Mouse (Mus musculus): ENCODE results near the gene Cplx3.
A peak's percentile ranks its signal among the peaks of the same experiment; 100 is the strongest.

Cplx3 gene

DNA sequence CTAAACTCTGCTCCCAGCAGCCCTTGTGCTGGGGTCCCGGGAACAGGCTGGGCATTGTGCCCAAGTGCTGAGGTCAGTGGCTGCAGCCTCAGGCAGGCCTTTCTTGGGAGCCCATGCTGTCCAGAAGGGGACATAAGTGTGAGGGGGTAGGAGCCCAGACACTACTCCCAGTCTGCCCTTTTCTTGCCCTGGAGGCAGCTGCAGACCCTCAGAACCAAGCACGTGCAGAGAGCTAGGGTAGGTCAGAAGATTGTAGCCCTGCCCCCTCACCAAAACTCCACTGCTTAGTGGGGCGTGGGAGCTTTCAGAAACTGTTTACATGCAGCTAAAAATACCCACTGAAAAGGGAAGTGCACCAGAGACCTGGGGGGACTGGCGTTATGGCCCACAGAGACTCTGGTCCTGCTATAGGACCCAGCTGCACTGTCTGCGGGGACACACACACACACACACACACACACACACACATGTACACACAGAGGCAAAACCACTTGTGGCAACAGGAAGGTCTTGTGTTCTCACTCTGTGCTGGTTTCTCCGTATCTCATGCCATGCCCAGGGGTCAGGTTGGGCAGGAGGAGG is 31.8 kb upstream of the Cplx3 start:
- DNase-seq: peak in 1 of 2 experiments; percentile 51

DNA sequence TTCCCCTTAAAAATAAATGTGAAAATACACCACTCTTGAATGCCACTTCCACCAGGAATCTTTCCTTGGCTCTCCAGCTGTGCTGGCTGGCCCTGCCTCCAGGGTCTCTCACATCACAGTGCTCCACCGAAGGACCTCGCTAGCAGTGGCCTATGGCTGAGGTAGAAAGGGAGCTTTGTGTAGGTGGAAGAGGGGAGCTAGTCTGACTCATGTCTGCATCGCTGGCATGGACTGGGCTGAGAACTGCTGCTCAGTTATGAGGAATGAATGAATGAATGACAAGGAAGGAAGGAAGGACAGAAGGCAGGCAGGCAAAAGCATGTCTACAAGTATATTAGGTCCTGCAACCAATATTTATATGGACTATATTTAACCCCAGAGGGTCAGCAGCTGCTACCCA is 31.2 kb upstream of the Cplx3 start:
- no peak for DNase-seq

DNA sequence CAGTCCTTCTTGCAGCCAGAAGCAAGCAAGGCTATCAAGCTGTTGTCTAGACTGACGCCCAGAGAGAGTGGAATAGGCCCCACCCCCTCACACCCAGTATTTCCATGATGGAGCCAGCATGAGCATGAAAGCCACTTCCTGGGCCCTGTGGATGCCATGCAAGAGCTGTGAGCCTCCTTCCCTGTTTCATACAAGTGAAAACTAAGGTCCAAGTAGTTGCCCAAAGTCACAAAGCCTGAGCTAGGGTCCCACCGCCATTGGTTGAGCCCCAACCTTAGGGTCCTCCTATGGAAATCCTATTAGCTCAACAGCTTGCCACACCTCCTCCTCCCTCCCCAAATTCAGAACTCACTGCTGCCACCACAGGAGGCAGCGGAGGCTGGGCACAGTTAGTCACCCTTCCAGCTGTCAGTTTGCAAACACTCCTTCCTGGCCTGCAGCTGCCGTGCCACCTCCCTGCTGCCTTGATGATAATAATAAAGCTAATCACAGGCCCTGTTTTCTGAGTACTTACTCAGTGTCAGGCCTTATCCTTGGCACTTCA is 27.5 kb upstream of the Cplx3 start:
- DNase-seq: no peak

DNA sequence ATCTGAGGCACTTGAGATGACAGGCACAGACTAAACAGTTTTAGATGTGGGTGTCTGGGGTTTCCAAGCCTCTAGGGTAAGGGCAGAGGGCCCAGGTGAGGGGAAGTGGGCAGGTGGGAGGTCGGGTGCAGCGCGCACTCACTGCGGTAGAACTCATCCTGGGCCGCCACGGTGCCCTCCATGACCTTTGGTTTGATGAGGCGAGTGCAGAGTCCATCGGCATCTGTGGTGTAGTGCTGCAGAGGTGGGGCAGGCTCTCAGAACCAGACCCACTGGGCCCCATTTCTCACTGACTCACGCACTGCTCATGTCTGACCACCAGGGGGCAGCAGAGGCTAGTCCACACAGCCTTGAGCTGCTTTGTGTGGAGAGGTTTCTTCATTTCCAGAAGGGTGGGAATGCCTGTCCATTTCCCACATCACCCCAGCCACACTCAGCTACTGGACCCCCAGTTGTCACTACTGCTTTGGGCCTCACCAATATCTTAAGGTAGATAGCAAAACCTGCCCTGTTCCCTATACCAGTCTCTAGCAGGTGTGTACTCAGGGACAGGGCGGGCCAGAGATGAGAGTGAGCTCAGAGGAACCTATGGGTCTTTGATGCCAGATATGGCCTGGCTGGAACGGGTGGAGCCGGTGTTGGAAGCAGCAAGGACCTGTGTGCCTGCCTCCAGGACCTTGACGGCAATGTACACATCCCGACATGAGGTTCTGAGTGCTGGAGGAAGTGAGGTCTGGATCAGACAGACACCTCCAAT is 23.2 kb upstream of the Cplx3 start:
- DNase-seq: peak; percentile 86 to 90

DNA sequence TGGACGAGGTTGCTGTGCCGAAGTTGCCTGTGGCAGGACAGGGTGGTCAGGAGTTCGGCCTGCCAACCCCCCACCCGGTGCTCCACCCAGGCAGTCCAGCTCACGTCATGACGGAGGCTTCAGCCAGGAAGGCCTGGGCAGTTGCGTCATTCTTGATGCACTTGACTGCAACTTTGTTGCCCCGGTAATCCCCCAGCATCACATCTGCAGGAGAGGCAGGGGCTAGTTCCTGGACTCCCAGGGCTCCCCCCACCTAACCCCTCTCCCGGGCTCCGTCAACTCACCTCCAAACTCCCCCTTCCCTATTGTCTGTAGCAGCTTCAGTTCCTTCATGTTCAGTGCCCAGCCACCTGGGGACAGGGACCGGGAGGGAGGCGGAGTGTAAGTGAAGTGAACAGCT is 22.6 kb upstream of the Cplx3 start:
- DNase-seq: no peak

DNA sequence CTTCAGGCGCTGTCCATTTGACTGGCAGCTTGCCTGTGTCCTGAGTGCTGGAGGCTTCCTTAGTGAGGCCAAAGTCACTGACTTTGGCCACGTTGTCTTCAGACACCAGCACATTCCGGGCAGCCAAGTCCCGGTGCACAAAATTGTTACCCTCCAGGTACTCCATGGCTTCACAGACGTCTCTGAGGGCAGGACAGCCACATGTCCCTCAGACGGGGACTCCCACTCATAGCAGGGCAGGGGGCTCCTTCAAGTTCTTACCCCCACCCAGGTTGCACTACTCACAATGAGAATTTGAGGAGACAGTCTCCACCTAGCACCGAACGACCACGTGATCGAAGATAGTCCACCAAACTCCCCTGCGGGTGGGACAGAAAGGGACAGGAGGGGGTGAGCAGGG is 21.8 kb upstream of the Cplx3 start:
- no peak for DNase-seq

DNA sequence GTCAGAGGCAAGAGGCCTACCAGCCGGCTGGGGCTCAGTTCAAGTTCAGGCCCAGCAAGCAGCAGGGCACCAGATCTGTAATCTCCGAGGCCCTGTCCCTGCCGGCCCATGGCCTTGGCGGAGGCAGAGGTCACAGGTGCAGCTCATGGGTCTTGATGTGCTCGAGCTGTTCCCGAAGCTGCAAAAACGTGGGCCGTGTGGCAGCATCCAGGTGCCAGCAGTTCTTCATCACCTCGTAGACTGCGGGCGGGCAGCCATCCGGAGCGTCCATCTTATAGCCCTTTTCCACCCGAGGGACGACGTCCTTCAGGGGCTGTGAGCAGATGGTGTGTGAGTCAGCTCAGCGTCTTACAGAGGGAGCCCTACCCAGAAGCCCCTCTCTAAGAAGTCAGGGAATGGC is 21.1 kb upstream of the Cplx3 start:
- DNase-seq: no peak

DNA sequence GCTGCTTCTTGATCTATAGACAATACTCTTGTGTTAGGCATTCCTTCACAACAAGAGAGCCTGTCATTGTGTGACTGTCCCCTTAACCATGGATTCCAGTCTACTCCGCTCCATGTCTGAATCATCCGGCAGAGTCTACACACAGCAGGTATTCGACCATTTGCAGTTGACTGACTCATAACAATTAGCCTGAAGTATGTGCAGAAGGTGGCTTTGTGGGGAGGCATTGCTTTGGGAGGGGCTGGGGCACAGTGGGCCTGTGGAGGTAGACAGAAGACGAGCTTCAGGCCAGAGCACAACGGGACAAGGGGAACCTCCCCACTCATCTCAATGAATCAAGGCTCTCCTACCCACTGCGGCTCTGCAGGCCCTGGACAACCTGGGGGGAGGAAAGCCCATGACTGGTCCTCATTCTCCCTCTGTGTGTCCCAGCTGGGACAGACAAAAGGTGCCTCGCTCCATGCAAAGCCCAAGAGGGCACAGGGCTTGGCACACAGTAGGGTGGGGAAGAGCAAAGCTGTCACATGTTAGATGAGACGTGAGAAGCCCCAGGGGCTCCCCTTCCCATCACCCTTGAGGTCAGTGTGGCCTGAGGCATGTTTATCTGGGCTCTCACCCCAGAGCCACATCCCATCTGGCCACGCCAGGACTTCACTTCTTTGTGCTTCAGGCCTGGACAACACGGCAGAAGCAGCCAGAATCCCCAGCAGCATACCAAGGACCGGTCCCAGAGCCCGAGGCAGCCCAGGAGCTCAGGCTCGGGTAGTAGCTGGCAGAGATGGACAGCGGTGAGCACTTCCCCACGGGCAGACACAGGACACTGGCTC is 19.8 kb upstream of the Cplx3 start:
- peak in 1 of 2 experiments; percentile 63 for DNase-seq

DNA sequence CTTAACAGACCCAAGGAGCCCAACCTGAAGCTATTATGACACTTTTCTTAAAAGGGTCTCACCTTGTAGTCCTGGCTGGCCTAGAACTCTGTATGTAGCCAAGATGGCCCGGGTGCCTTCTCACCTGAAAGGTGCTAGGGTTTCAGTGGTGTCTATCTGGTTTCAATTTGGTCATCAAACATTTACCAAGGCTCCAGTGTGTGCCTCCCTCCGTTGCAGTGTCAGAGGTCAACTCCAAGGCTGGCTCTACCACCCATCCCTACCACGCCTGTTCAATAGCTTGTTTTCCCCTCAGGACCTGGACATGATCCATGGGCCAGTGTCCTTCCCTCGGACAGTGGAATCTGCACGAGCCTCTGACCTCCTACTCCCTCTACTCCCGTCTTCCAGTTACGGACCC is 18.2 kb upstream of the Cplx3 start:
- no peak for DNase-seq

DNA sequence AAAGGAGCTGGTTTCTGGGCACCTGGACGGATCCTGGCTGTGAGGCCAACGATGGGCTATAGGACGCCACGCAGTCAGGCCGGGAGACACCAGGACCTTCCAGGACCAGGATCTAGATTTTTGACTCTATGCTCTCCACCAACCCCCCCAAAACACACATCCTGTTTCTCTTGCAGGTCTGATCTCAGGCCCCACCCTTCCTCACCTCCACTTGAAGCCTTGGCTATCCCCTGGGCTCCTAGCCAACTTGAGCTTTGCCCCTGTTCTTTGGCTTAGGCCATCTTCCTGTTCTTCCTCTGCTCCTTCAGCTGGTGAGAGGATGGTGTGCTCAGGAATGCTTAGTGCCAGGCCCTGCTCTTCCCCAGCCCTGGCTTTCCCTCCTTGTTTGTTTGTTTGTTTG is 14.6 kb upstream of the Cplx3 start, which contains the start of gene Lman1l:
Gene Lman1l, minus strand, starts transcription at position 101 of the 400 bp plus-strand sequence.
- DNase-seq: no peak

DNA sequence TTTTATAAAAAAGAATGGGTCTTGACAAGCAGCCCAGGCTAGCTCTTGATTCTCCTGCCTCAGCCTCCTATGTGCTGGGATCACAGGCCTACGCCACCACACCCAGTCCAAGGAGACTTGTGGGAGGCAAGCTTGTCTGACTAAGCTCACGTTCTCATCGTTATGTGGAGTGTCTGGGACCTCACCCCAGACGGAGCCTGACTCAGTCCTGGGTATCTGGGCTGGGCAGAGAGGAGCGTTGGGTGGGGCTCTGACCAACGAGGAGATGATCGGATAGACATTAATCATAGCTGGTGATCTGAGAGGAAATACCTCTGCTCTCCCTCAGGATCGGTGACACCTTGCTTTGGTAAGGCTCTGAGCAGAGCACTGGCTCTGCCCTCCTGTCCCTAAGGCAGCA is 12.8 kb upstream of the Cplx3 start:
- no peak for DNase-seq

DNA sequence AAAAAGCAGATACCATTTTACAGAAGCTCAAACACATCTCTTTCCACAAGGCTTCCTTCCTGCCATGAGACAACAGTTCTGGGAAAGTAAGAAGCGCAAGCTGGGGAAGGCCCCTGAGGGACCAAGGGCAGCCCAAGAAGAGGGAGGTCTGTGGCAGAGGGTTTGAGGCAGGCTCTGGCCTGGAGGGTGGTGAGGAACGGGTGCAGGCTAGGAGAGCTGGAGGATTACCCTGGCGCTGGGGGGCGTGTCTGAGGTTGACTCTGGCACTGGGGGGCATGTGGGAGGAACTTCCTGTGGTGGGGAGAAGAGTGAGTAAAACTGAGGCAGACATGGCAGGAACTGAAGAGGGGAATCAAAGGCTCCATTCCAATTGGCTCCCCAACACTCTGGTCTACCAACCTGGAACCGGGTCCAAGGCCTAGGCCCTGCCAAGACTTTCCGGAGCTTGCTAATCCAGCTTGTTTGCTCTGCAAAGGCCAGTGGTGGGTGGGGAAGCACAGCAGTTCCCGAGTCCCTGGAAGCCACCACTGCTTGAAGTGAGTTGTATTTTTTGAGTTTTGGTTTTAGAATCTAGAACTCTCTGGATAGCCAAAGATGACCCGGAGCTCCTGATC is 11.6 kb upstream of the Cplx3 start:
- no peak for DNase-seq

DNA sequence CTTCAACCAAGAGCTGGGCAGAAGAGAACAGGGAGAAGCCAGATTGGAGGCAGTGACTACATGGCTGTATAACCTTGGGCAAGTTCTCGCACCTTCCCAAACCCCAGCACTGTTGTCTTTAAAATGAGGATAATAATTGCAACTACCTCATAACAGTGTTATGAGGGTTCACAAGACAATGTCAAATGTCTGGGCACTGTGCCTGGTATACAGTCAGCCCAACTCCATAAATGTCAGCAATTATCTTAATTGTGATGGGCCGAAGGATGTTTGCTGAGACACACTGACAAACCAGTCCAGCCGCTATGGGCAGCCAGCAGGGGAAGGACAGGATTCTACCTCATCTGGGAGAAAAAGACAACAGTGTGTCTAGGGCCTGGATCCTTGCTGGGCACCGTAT is 8.7 kb upstream of the Cplx3 start:
- no peak for DNase-seq

DNA sequence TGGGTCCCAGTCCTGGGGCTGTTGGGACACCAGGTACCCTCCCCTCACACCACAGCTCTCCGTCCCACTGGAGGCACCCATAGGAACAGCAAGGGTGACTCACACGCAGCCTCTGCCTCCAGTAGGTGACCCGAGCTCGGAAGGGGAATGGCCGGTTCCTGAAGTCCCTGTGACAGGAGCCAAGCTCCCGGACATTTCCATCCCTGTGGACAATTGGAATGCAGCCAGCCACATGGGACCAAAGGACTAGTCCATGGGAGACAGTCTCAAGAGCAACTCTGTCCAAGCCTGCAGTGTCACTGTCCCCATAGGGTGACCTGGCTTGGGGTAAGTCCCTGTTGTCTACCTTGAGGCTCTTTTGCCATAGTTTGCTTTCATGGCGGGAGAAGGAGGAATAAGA is 7.9 kb upstream of the Cplx3 start:
- peak in 1 of 2 experiments; percentile 40 for DNase-seq

DNA sequence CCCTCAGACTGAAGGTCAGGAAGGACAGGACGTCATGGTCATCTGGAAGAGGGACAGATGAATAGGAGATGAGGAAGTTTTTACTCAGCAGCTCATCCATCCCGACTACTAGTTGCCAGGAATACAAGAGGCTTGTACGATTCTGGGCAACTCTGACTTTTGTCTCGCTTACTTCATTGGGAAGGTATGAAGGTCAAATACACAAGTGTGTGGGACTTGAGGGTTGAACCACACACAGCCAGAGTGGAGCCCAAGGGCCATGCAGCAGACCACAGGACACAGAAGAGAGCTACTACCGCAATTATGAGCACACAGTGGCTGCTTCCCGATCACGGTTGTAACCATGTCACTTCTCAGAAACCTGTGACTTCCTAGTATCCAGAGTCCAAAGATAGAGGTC is 6.5 kb upstream of the Cplx3 start:
- DNase-seq: no peak

DNA sequence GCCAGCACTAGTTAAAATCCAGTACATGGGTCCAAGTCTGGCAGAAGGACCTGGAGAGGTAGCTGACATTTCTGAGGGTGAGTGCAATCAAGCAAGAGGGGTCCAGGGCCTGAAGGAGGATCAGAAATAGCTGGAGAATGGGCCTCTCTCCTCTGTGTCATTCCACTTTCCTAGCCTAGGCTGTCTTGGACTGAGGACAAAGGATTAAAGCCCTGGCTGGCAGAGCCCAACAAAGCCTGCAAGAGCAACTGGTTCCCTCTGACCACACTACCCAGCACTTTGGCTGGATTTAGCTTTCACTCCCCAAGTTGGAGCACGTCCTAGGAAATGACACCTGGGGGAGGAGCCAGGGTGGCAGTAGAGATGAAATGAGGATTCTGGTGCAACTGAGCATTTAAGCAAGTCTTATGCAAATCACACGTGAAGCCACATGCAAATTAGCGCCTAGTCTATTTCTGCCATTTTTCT is 4.3 kb upstream of the Cplx3 start:
- peak; percentile 63 to 64 for DNase-seq

DNA sequence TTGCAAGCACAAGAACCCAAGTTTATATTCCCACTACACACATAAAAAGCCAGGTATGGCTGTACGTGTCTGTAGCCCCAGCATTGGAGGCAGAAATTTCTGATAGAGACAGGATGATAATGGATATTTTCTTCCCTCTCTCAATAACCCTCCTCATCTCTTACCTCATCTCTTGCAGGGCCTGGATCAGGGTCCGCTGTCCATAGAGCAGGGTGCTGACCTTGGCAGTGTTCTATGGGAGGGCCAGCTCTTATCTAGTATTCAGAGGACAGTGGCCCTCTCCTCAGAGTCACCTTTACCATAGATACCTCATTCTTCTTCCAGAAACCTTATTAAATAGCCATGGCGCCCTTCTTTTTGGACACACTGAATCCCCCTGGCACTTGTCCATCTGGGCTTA is 3.7 kb upstream of the Cplx3 start:
- DNase-seq: no peak

DNA sequence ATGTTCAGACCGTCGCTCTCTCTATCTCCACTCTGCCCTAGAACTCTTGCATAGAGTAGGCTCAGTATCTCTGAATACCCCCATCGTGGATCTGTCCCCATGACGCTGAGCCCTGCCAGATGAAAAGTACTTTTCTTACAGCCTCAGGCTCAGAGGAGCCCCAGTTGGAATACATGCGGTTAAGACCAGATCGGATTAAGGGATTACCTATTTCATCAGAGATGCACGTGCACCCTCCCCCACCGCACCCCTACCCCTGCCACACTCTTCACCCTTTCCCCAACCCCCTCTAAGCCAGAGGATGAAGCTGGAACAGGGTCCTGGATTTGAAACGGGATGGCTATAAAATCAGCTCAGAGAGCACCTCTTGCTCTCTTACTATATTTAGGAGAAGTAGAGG is 578 bp downstream of the Cplx3 start:
- DNase-seq: no peak

DNA sequence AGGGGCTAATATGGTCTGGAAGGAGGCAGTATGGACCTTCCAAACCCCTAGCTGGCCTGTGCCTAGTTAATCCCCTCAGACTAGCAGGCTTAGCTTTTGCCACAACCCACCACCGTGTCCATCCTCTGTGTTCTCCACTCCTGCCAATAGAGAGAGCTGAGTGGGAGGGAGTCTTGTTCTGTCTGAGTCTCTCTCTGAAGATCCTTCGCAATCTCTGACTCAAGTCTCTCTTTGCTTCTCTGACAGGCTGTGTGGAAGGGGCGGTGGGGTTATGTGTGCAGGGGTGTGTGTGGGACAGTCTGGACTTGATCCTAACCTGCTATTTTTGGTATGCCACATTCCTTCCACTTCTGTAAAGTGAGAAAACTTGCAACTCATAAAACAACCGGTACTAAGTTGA is 1.2 kb downstream of the Cplx3 start:
- DNase-seq: no peak

DNA sequence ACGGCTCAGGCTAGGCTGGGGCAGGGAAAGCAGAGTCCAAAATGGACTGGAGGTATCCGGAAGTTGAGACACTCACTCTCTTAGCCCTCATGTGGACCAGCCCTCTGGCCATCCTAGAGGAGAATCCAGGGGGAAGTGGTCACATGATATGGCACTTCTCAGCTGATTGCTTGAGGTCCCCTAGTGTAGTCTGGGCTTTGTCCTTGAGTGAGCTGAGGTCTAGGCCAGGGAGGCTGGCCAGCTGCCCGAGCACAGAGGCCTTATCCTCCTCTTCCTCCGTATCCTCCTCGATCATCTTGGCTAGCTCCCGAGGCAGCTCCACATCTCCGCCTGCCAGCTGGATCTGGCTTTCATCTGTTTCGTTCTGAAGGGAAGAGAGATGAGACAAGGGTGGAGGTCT is 4.0 kb downstream of the Cplx3 start:
- no peak for DNase-seq

DNA sequence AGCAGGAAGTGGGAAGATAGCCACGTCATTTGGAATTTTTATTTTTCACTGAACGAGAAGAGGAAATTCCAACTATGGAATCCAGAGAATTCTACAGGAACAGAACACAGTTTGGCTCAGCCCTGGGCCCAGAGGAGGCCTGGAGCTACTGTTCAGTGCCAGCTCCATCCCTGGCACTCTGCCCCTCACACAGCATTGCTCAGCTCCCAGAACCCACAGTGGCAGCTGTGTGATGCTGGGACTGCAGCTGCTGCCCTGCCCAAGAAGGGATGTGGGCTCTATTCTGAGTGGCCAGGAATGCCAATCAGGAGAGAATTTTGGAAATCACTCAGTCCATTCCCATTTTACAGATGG is 4.8 kb downstream of the Cplx3 start:
- peak; percentile 53 to 71 for DNase-seq

DNA sequence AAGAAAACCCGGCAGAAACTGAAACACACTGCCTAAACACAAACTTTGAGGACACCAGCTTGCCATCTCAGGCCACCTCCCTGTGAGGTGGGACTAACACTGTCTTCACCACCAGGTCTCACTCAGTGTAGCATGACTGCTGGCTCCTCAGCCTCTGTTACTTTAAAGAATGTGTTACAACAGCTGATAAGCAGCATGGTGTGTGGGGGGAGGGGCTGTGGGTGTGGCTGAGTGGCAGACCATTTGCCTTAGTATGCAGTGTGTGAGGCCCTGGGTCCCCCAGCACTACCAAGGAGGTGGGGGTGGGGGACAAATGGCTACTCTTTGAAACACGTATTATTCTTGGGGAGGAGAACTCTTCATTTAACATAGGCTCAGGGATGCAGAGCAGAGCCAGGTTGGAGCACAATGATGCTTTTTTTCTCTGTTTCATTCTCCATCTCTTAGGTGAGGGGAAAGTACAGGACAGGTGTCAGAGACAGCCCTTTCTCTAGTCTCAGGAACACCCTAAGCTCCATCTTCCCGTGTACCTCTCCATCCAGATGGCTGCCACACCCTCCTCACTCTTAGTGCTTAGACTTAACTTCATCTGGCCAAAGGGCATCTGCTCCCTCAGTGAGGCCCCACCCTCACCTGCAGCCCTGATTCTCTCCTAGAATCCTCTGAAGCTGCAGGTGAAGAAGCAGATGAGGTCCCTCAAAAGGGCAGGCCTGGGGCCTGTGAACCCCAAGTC is 5.3 kb downstream of the Cplx3 start:
- DNase-seq: peak in 1 of 2 experiments; percentile 36

Data from cerebellum, postnatal 25 days (tissue).